Mouse (Mus musculus) erythroid progenitor cell, adult 5-6 weeks (primary cell): Measurements from ENCODE around the gene Hist1h2bm. TPM values are rescaled to one million over a fixed set of nuclear protein-coding genes. Genes with fewer than 3 reads are reported as not detected.
"Not testable (repeated sequence)": the region's sequence is repeated elsewhere in the genome, so short reads cannot be mapped to it uniquely, and the experiment has no call there.

Source experiments
- ATAC-seq: replicated peaks from 2 replicates; pipeline ENCODE4 v1.8.0; 2016; ENCODE audit warnings: moderate number of reproducible peaks, mild to moderate bottlenecking, moderate TSS enrichment, inconsistent platforms; ENCODE audit not compliant: poor library complexity, low FRiP score, severe bottlenecking
- total RNA-seq, 2 experiments: library from RNA; stranded (forward) in 1 of 2; stranded (reverse) in 1 of 2; fragments of 150-400 nt in 1 of 2; fragments of 186-747, 209-891 nt in 1 of 2; gene quantifications; 2 replicates each; pipeline versions ENCODE4 v1.2.3 to v1.2.4; 2015 to 2017; ENCODE audit warnings: low replicate concordance in 2 of 2

Gene Hist1h2bm
- total RNA-seq (2015; ENCODE audit: low replicate concordance) (396 and 580 TPM in 2 replicates), total RNA-seq (2017; ENCODE audit: low replicate concordance) (1,330 and 1,438 TPM in 2 replicates)

GRCm38 (mm10) chr13:21721757-21722372, at the start of gene Hist1h2bm:
TSS of gene Hist1h2bm (plus strand) at chr13:21722044.
- ATAC-seq: peak; percentile 77

- no peak for ATAC-seq
Observed at GRCm38 (mm10) chr13:21677305-21677704, 44.5 kb upstream of the Hist1h2bm start, which contains the start of gene Olfr1360. TSS of gene Olfr1360 (minus strand) at chr13:21677405.

GRCm38 (mm10) chr13:21697811-21698210, 24.0 kb upstream of the Hist1h2bm start, which contains the start of gene Olfr1359:
TSS of gene Olfr1359 (plus strand) at chr13:21698111.
- no peak for ATAC-seq

GRCm38 (mm10) chr13:21706669-21707068, 15.2 kb upstream of the Hist1h2bm start:
- no peak for ATAC-seq

GRCm38 (mm10) chr13:21710031-21710711, 11.7 kb upstream of the Hist1h2bm start:
- peak; percentile 89 for ATAC-seq

GRCm38 (mm10) chr13:21710821-21711525, 10.9 kb upstream of the Hist1h2bm start:
- ATAC-seq: 0 out of 2 replicates have a peak, but pooled peaks have one; percentile 36

- no peak for ATAC-seq
Observed at GRCm38 (mm10) chr13:21711698-21712097, 10.1 kb upstream of the Hist1h2bm start.

- peak; percentile 28 for ATAC-seq
Observed at GRCm38 (mm10) chr13:21714725-21715124, 7.1 kb upstream of the Hist1h2bm start.

- peak; percentile 12; the same call in 1 of the 2 replicates for ATAC-seq
Observed at GRCm38 (mm10) chr13:21715131-21715863, 6.5 kb upstream of the Hist1h2bm start.

GRCm38 (mm10) chr13:21715864-21716539, 5.8 kb upstream of the Hist1h2bm start, which contains the start of the genes Hist1h2bl and Hist1h2ai:
TSS of gene Hist1h2bl (minus strand) at chr13:21716143.
TSS of gene Hist1h2ai (plus strand) at chr13:21716422.
- ATAC-seq: peak; percentile 70

GRCm38 (mm10) chr13:21716540-21717391, 5.1 kb upstream of the Hist1h2bm start:
- ATAC-seq: peak; percentile 13

- ATAC-seq: peak; percentile 40
Observed at GRCm38 (mm10) chr13:21717397-21718357, 4.2 kb upstream of the Hist1h2bm start, which contains the start of gene Hist1h3h. TSS of gene Hist1h3h (plus strand) at chr13:21717659.

GRCm38 (mm10) chr13:21718381-21719080, 3.3 kb upstream of the Hist1h2bm start:
- peak; percentile 4 for ATAC-seq

- not testable (repeated sequence) for ATAC-seq
Observed at GRCm38 (mm10) chr13:21721107-21721756, 612 bp upstream of the Hist1h2bm start.

GRCm38 (mm10) chr13:21722373-21722925, 605 bp downstream of the Hist1h2bm start:
- ATAC-seq: peak; percentile 21; the same call in 1 of the 2 replicates
